Mouse (Mus musculus) stomach, postnatal 0 days (tissue): Measurements from ENCODE around the gene Ccdc105. TPM values are rescaled to one million over a fixed set of nuclear protein-coding genes. Genes with fewer than 3 reads are reported as not detected.

Source experiments
- ATAC-seq: fragments of 200-750 bp; cut with Nextera tagmentation; 2 replicates; pipeline ENCODE4 v1.8.0; 2017; ENCODE audit not compliant: low FRiP score, low TSS enrichment
- DNase-seq: peaks from one replicate; pipeline ENCODE4 v3.0.0-alpha.2; 2016; ENCODE audit warnings: low spot score
- H3K27ac ChIP-seq: fragments of 300-500 bp; sonication (generic); replicated peaks from 2 replicates; pipeline ENCODE4 v1.5.1; 2014; ENCODE audit warnings: mild to moderate bottlenecking, control low read depth
- H3K27me3 ChIP-seq: fragments of 300-500 bp; sonication (generic); 2 replicates; pipeline ENCODE4 v1.6.1; 2014; ENCODE audit warnings: low read length; ENCODE audit not compliant: control insufficient read depth, insufficient read depth
- H3K36me3 ChIP-seq: fragments of 300-500 bp; sonication (generic); 2 replicates; pipeline ENCODE4 v1.6.1; 2014; ENCODE audit warnings: low read length, mixed read lengths; ENCODE audit not compliant: control insufficient read depth, insufficient read depth
- H3K4me1 ChIP-seq: fragments of 300-500 bp; sonication (generic); replicated peaks from 2 replicates; pipeline ENCODE4 v1.6.1; 2014; ENCODE audit warnings: antibody characterized with exemption; ENCODE audit not compliant: control insufficient read depth, insufficient read depth
- H3K4me2 ChIP-seq: fragments of 300-500 bp; sonication (generic); replicated peaks from 2 replicates; pipeline ENCODE4 v1.6.1; 2014; ENCODE audit warnings: low read depth, mild to moderate bottlenecking, control low read depth, moderate library complexity
- H3K4me3 ChIP-seq: fragments of 300-500 bp; sonication (generic); 2 replicates; pipeline ENCODE4 v1.5.1; 2014; ENCODE audit warnings: low read depth, low read length, control low read depth
- H3K9ac ChIP-seq: fragments of 300-500 bp; sonication (generic); 2 replicates; pipeline ENCODE4 v1.6.1; 2014; ENCODE audit warnings: mild to moderate bottlenecking, low read length, control low read depth, mixed read lengths
- H3K9me3 ChIP-seq: fragments of 300-500 bp; sonication (generic); 2 replicates; pipeline ENCODE4 v1.6.1; 2016; ENCODE audit warnings: low read length; ENCODE audit not compliant: control insufficient read depth
- CTCF ChIP-seq: IDR thresholded peaks from 2 replicates; pipeline ENCODE4 v1.5.1; 2016; ENCODE audit warnings: antibody characterized with exemption, low read depth, mild to moderate bottlenecking, moderate library complexity
- EP300 ChIP-seq: optimal IDR thresholded peaks from 2 replicates; pipeline ENCODE3; 2016; ENCODE audit warnings: antibody characterized with exemption
- WGBS: fragments of 180-500 bp; shearing (Covaris S2); extraction: QIAGEN DNeasy Blood & Tissue Kit; methylation state at CpG from one replicate; pipeline ENCODE4 v1.1.7; 2014; 5-methylcytosine and 5-hydroxymethylcytosine counted together
- polyA plus RNA-seq: library from polyadenylated mRNA; unstranded; fragments of >200 nt; fragmentation: Nextera tagmentation; extraction: Ambion mirVana; gene quantifications from 2 replicates; pipeline ENCODE4 v1.2.1, GENCODE M21; 2015

Ccdc105 gene
- polyA plus RNA-seq, 1 experiment from 2014 or later, result not detected

DNA sequence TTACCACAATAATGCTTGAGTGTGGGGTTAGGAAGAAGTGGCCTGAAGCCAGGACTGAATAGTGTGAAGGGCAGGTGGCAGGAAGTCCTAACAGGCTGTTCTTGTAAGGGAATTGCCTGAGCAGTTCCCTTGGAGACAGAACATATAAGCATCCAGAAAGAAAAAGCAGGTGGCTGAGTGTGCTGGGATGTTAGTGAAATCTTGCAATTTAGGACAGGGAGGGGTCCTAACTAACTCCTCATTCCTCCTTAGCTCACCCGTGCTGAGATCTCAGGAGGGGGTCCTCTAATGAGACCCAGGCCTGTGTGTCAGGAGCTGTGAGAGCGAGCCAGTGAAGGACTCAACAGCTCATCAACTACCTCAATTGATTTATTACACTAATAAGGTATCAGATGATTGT lies 29.4 kb downstream of the Ccdc105 start:
- WGBS, result 34% methylated on average over 2 of the region's 2 CpGs
- Histone ChIP-seq H3K4me2 (no peak overlapping the region), H3K36me3 (no peaks in the 10 kb centered on the region), H3K9me3 (no peaks in the 10 kb centered on the region), H3K4me1 (no peaks in the 10 kb centered on the region), H3K27me3 (no peaks in the 10 kb centered on the region), H3K4me3 (no peak overlapping the region), H3K9ac (no peak overlapping the region), H3K27ac (no peak overlapping the region)
- no peak for ATAC-seq
- DNase-seq, result no peak
- TF ChIP-seq EP300 (no peak), CTCF (no peak)

DNA sequence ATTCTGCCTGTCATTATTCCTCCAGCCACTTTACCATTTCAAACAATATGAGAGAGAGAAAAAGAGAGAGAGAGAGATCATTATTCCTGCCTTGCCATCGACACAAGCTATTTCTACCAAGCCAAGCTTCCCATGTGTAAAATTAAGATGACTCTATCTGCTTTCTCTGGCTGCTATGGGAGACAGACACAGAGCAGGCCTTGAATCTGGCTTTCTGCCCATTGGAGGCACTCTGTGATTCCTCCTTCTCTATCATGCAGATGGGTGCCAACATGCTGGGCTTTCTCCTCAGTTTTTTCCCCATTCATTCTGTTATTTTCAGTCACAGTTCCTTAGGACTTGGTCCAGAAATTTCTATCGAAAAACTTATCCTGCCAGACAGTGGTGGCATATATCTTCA lies 30.2 kb downstream of the Ccdc105 start:
- no peaks in the 10 kb centered on the region for H3K27me3 ChIP-seq
- no peaks in the 10 kb centered on the region for H3K9me3 ChIP-seq
- no peak overlapping the region for H3K9ac ChIP-seq
- 55% methylated on average over 2 of the region's 2 CpGs for WGBS
- no peak for ATAC-seq
- no peaks in the 10 kb centered on the region for H3K36me3 ChIP-seq
- H3K4me3 ChIP-seq, result no peak overlapping the region
- TF ChIP-seq EP300 (no peak), CTCF (no peak)
- H3K4me1 ChIP-seq, result no peaks in the 10 kb centered on the region
- peak overlapping the region; percentile 41; the same call in 1 of the 2 replicates for H3K27ac ChIP-seq
- no peak overlapping the region for H3K4me2 ChIP-seq
- no peak for DNase-seq

- TF ChIP-seq EP300, result no peak
- no peak for TF ChIP-seq CTCF
- Histone ChIP-seq H3K9me3 (no peaks in the 10 kb centered on the region), H3K4me3 (no peak overlapping the region), H3K27me3 (no peaks in the 10 kb centered on the region), H3K27ac (peak overlapping the region; percentile 41; the same call in 1 of the 2 replicates), H3K36me3 (no peaks in the 10 kb centered on the region), H3K4me2 (no peak overlapping the region), H3K4me1 (no peaks in the 10 kb centered on the region), H3K9ac (no peak overlapping the region)
- WGBS, result 50% methylated on average over 5 of the region's 5 CpGs
- DNase-seq (no peak), ATAC-seq (no peak)
Observed at GRCm38 (mm10) chr10:78722036-78722435, 30.8 kb downstream of the Ccdc105 start.

DNA sequence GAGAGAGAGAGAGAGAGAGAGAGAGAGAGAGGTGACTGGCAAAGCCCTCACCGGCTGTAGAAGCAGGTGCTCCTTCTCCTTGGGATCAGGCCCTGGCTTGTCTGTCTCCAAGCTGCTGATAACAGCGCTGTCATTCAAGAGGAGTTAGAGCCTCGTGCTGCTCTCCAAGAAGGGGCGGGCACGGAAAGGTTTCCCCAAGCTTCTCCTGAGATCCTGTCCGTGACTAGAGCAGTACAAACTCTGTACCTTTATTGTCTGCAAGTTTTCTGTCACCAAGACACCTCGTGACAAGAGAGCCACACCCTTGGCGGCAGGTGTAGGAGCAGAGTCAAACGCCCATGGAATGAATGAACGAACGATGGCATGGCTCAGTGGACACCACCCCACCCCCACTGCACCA lies 34.8 kb downstream of the Ccdc105 start, which contains the start of gene Casp14:
Casp14 (minus strand) TSS at position 239 of the 400 bp plus-strand sequence.
- Histone ChIP-seq H3K4me3 (no peak within 1 kb of the TSS), H3K36me3 (no peaks in the 10 kb centered on the region), H3K9me3 (no peaks in the 10 kb centered on the region), H3K4me2 (no peak within 1 kb of the TSS), H3K9ac (no peak within 1 kb of the TSS), H3K27ac (0 out of 2 replicates have a peak within 1 kb of the TSS, but pooled peaks have one; percentile 30), H3K4me1 (no peaks in the 10 kb centered on the region), H3K27me3 (no peaks in the 10 kb centered on the region)
- DNase-seq (no peak), ATAC-seq (peak; percentile 40; the same call in 1 of the 2 replicates)
- TF ChIP-seq EP300 (no peak), CTCF (no peak)
- 43% methylated on average over 11 of the region's 11 CpGs for WGBS

DNA sequence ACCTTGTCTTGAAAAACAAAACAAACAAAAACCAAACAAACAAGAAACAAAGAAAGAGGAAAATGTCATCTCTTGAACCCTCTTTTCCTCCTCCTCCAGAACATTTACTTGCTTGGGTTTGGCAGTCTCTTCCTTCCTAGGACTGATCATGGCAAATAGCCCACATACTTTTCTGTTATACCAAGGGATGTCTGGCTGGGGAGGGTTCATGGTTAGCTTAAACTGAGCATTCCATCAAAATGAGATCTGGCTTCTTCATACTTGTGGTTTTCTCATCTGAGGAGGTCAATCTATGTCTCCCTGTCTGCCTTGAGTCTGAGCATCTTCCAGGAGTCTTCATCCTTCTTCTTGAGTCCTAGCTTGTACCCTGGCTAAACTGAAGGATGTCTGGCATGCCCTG lies 36.6 kb downstream of the Ccdc105 start:
- no peak for ATAC-seq
- no peaks in the 10 kb centered on the region for H3K9me3 ChIP-seq

GRCm38 (mm10) chr10:78715156-78715555 lies 37.7 kb downstream of the Ccdc105 start:
- no peaks in the 10 kb centered on the region for H3K27me3 ChIP-seq
- 92% methylated on average over 7 of the region's 7 CpGs for WGBS
- DNase-seq, result no peak
- no peak for TF ChIP-seq EP300
- no peak for TF ChIP-seq CTCF
- no peak overlapping the region for H3K4me3 ChIP-seq
- no peak overlapping the region for H3K4me2 ChIP-seq
- H3K27ac ChIP-seq, result no peak overlapping the region
- H3K9me3 ChIP-seq, result no peaks in the 10 kb centered on the region
- no peaks in the 10 kb centered on the region for H3K4me1 ChIP-seq
- ATAC-seq, result no peak
- H3K9ac ChIP-seq, result no peak overlapping the region
- H3K36me3 ChIP-seq, result no peaks in the 10 kb centered on the region

More for the DNA sequence above, 36.6 kb downstream of the Ccdc105 start:
- Histone ChIP-seq H3K4me1 (no peaks in the 10 kb centered on the region), H3K27ac (no peak overlapping the region), H3K27me3 (no peaks in the 10 kb centered on the region), H3K36me3 (no peaks in the 10 kb centered on the region), H3K9ac (no peak overlapping the region), H3K4me2 (no peak overlapping the region), H3K4me3 (no peak overlapping the region)
- DNase-seq, result no peak
- TF ChIP-seq EP300, result no peak
- no peak for TF ChIP-seq CTCF
